Mouse (Mus musculus) neutrophil, adult 5-6 weeks (primary cell): ENCODE data around the gene Car3. TPM values are rescaled to one million over a fixed set of nuclear protein-coding genes. Genes with fewer than 3 reads are reported as not detected.

Experiments
- ATAC-seq: fragments of 151-379, 151-347 bp; 2 replicates; pipeline ENCODE4 v1.8.0; 2017; ENCODE audit warnings: mild to moderate bottlenecking, moderate TSS enrichment; ENCODE audit not compliant: insufficient number of reproducible peaks, poor library complexity, low FRiP score, severe bottlenecking; ENCODE audit errors: extremely low read depth
- total RNA-seq: library from RNA; stranded (forward); fragments of 200-1000 nt; gene quantifications from 2 replicates; pipeline ENCODE4 v1.2.3, GENCODE M21; 2017

The Car3 gene
- total RNA-seq, 1 experiment from 2014 or later = not detected

GRCm38 (mm10) chr3:14870528-14870927 is 7.2 kb downstream of the Car3 start:
- ATAC-seq = no peak

- no peak for ATAC-seq
Measured at GRCm38 (mm10) chr3:14871386-14871785, 8.1 kb downstream of the Car3 start.

GRCm38 (mm10) chr3:14874402-14875040 is 11.2 kb downstream of the Car3 start:
- ATAC-seq = peak; percentile 46; the same call in 1 of the 2 replicates

GRCm38 (mm10) chr3:14876325-14876918 is 13.1 kb downstream of the Car3 start:
- ATAC-seq = 0 out of 2 replicates have a peak, but pooled peaks have one; percentile 30

- ATAC-seq = no peak
Measured at GRCm38 (mm10) chr3:14877251-14877909, 14.1 kb downstream of the Car3 start.

GRCm38 (mm10) chr3:14878749-14879223 is 15.5 kb downstream of the Car3 start:
- ATAC-seq = no peak

- ATAC-seq = no peak
Measured at GRCm38 (mm10) chr3:14879293-14879692, 16.0 kb downstream of the Car3 start.

GRCm38 (mm10) chr3:14880277-14880676 is 17.0 kb downstream of the Car3 start:
- peak; percentile 89 for ATAC-seq

GRCm38 (mm10) chr3:14882005-14882404 is 18.7 kb downstream of the Car3 start:
- ATAC-seq = no peak

- no peak for ATAC-seq
Measured at GRCm38 (mm10) chr3:14882756-14883155, 19.4 kb downstream of the Car3 start.

GRCm38 (mm10) chr3:14884826-14885225 is 21.5 kb downstream of the Car3 start:
- ATAC-seq = no peak

- ATAC-seq = peak; percentile 70
Measured at GRCm38 (mm10) chr3:14886102-14887098, 23.1 kb downstream of the Car3 start, which contains the start of gene Car2. Car2 (plus strand) TSS chr3:14886273.

- ATAC-seq = peak; percentile 50
Measured at GRCm38 (mm10) chr3:14887134-14887666, 23.9 kb downstream of the Car3 start.

- no peak for ATAC-seq
Measured at GRCm38 (mm10) chr3:14887686-14888295, 24.5 kb downstream of the Car3 start.

GRCm38 (mm10) chr3:14888549-14888948 is 25.2 kb downstream of the Car3 start:
- no peak for ATAC-seq

- no peak for ATAC-seq
Measured at GRCm38 (mm10) chr3:14889085-14889484, 25.8 kb downstream of the Car3 start.

- no peak for ATAC-seq
Measured at GRCm38 (mm10) chr3:14889716-14890409, 26.6 kb downstream of the Car3 start.

- 0 out of 2 replicates have a peak, but pooled peaks have one; percentile 39 for ATAC-seq
Measured at GRCm38 (mm10) chr3:14892991-14893390, 29.7 kb downstream of the Car3 start.
